Mouse (Mus musculus): Measurements from ENCODE around the gene Fancc. TPM values are rescaled to one million over a fixed set of nuclear protein-coding genes. Genes with fewer than 3 reads are reported as not detected.
A peak's percentile ranks its signal among the peaks of the same experiment; 100 is the strongest.

The Fancc gene
- polyA plus RNA-seq, 1 experiment from 2014 or later = 26.7 TPM

DNA sequence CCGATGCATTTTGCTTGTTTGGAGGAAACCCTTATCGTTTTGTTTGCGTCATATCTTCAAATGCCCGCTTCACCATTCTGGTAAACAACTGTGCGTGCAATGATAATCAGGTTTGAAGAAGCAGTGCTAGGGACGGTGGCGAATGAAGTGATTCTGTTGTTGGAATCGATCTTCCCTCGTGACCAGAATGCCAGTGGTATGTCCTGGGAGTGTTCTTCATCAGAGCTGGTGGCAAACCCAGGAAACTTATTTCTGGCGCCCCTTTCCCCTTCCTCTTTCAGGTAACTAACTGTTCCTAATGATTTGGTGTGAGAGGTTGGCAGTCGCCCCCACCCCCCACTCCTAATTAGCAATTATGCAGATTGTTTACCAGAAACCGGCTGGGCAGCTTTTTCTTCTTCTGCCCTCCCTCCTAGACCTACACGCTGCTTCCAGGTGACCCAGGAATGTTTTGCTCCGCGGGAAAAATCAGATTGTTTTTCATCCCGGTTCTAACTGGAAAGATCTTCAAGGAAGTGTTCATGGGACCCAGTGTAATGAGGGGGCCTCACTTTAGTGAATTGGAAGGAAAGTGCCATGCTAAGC is 225.0 kb downstream of the Fancc start:
- no peaks in the 10 kb centered on the region for H3K9me3 ChIP-seq (replicated peaks)
- DNase-seq (ENCODE audit: low spot score) = no peak
- peak overlapping the region; percentile 59 for H3K4me3 ChIP-seq
- peaks cover 30% of the 10 kb centered on the region for H3K4me1 ChIP-seq
- H3K36me3 ChIP-seq = no peaks in the 10 kb centered on the region
- H3K27me3 ChIP-seq (ENCODE audit: low read depth, poor library complexity, severe bottlenecking) = peaks cover 72% of the 10 kb centered on the region
- 4% methylated on average over 16 of the region's 16 CpGs for WGBS
- peak overlapping the region; percentile 78 for H3K27ac ChIP-seq (replicated peaks)

GRCm38 (mm10) chr13:63270191-63270590 is 226.9 kb downstream of the Fancc start:
- no peak for DNase-seq (ENCODE audit: low spot score)
- H3K4me1 ChIP-seq = peaks cover 29% of the 10 kb centered on the region
- 22% methylated on average over 5 of the region's 5 CpGs for WGBS
- peaks cover 55% of the 10 kb centered on the region for H3K27me3 ChIP-seq (ENCODE audit: low read depth, poor library complexity, severe bottlenecking)
- no peak overlapping the region for H3K4me3 ChIP-seq
- no peaks in the 10 kb centered on the region for H3K9me3 ChIP-seq (replicated peaks)
- no peak overlapping the region for H3K27ac ChIP-seq (replicated peaks)
- no peaks in the 10 kb centered on the region for H3K36me3 ChIP-seq

GRCm38 (mm10) chr13:63268776-63269175 is 228.3 kb downstream of the Fancc start:
- H3K4me1 ChIP-seq = peaks cover 26% of the 10 kb centered on the region

DNA sequence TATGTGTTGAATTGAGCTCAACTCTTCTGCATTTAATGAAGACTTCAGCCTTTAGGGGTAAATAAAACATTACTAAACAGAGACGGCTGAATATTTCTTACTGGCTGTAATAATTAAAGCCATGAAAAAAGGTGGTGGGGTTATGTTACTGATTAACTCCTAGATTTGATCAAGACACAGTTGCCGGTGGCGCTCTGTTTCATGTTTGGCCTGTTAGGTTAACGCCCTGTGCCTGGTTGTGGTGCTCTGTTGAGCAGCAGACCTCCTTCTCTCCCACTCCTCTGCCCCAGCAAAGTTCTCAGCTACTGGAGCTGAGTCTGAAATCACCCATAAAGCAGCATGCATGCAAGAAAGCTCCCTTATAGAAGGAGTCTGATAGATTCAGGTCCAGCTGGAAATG is 228.7 kb downstream of the Fancc start:
- H3K4me1 ChIP-seq = peaks cover 25% of the 10 kb centered on the region
- no peak overlapping the region for H3K4me3 ChIP-seq
- peaks cover 40% of the 10 kb centered on the region for H3K27me3 ChIP-seq (ENCODE audit: low read depth, poor library complexity, severe bottlenecking)
- H3K9me3 ChIP-seq (replicated peaks) = no peaks in the 10 kb centered on the region
- no peaks in the 10 kb centered on the region for H3K36me3 ChIP-seq
- H3K27ac ChIP-seq (replicated peaks) = no peak overlapping the region
- DNase-seq (ENCODE audit: low spot score) = no peak
- 81% methylated on average over 4 of the region's 4 CpGs for WGBS

More at GRCm38 (mm10) chr13:63268776-63269175, 228.3 kb downstream of the Fancc start:
- Histone ChIP-seq H3K36me3 (no peaks in the 10 kb centered on the region), H3K4me3 (no peak overlapping the region), H3K9me3 (replicated peaks) (no peaks in the 10 kb centered on the region), H3K27ac (replicated peaks) (no peak overlapping the region), H3K27me3 (ENCODE audit: low read depth, poor library complexity, severe bottlenecking) (peaks cover 41% of the 10 kb centered on the region)
- no peak for DNase-seq (ENCODE audit: low spot score)
- 82% methylated on average over 1 of the region's 1 CpGs for WGBS

GRCm38 (mm10) chr13:63262168-63262957 is 234.7 kb downstream of the Fancc start:
- peaks cover 46% of the 10 kb centered on the region for H3K4me1 ChIP-seq
- DNase-seq (ENCODE audit: low spot score) = no peak
- H3K27ac ChIP-seq (replicated peaks) = 0 out of 2 replicates have a peak overlapping the region, but pooled peaks have one; percentile 80
- no peaks in the 10 kb centered on the region for H3K9me3 ChIP-seq (replicated peaks)
- H3K4me3 ChIP-seq = no peak overlapping the region
- no peaks in the 10 kb centered on the region for H3K27me3 ChIP-seq (ENCODE audit: low read depth, poor library complexity, severe bottlenecking)
- 92% methylated on average over 1 of the region's 1 CpGs for WGBS
- peaks cover 7% of the 10 kb centered on the region; the same call in 1 of the 2 replicates for H3K36me3 ChIP-seq

GRCm38 (mm10) chr13:63261676-63262075 is 235.4 kb downstream of the Fancc start:
- DNase-seq (ENCODE audit: low spot score) = no peak
- Histone ChIP-seq H3K27me3 (ENCODE audit: low read depth, poor library complexity, severe bottlenecking) (no peaks in the 10 kb centered on the region), H3K4me3 (no peak overlapping the region), H3K36me3 (peaks cover 14% of the 10 kb centered on the region), H3K9me3 (replicated peaks) (no peaks in the 10 kb centered on the region; the same call in 1 of the 2 replicates), H3K27ac (replicated peaks) (peak overlapping the region; percentile 80), H3K4me1 (peaks cover 42% of the 10 kb centered on the region)
- 97% methylated on average over 3 of the region's 3 CpGs for WGBS

DNA sequence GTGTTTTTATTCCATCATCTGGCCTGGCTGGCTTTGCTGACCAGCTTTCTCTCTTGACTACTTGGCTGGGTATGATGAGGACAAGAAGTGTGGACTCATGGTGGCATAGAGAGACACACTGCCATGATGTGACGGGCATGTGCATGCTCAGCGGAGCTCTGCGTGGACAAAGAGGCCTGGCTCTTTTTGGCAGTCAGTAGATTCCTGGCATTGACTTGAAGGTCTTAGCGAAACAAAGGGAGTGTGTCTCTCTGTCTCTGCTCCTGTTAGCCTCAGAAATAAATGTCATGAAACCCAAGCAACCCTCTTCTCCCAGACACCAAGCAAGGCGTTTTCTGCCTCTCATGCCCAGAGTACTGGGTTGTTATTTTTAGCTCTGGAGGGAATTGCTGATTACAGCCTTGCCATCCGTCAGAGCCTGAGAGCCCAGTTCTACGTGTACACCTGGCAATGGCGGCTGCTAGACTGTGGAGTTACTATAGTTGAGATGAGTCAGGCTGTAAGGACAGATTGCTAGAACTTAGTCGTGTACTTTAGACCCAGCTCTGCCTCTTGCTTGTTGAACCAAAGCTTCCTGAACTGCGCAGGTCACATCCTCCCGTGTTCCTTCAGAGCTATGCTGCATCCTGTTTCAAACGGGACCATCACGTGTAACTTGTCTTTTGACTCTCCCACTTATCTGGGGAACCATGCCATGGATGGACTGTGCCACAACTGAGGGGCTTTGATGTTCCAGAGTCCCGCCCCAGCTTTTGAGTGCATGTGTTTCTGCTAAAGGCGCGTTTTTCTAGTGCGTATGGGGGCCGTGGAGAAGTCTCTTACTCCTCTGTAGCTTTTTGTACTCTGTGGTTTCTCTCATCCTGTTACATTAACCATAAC is 236.1 kb downstream of the Fancc start:
- Histone ChIP-seq H3K4me1 (peaks cover 42% of the 10 kb centered on the region), H3K36me3 (peaks cover 14% of the 10 kb centered on the region), H3K4me3 (no peak overlapping the region), H3K9me3 (replicated peaks) (no peaks in the 10 kb centered on the region; the same call in 1 of the 2 replicates), H3K27me3 (ENCODE audit: low read depth, poor library complexity, severe bottlenecking) (no peaks in the 10 kb centered on the region), H3K27ac (replicated peaks) (peak overlapping the region; percentile 80)
- DNase-seq (ENCODE audit: low spot score) = no peak
- 81% methylated on average over 18 of the region's 18 CpGs for WGBS

GRCm38 (mm10) chr13:63260133-63260532 is 236.9 kb downstream of the Fancc start:
- H3K27me3 ChIP-seq (ENCODE audit: low read depth, poor library complexity, severe bottlenecking) = no peaks in the 10 kb centered on the region
- H3K4me3 ChIP-seq = no peak overlapping the region
- H3K36me3 ChIP-seq = peaks cover 14% of the 10 kb centered on the region
- WGBS = 47% methylated on average over 4 of the region's 4 CpGs
- no peaks in the 10 kb centered on the region; the same call in 1 of the 2 replicates for H3K9me3 ChIP-seq (replicated peaks)
- peaks cover 42% of the 10 kb centered on the region for H3K4me1 ChIP-seq
- no peak for DNase-seq (ENCODE audit: low spot score)
- peak overlapping the region; percentile 80 for H3K27ac ChIP-seq (replicated peaks)

- H3K4me1 ChIP-seq = peaks cover 42% of the 10 kb centered on the region
- 91% methylated on average over 4 of the region's 4 CpGs for WGBS
- H3K27me3 ChIP-seq (ENCODE audit: low read depth, poor library complexity, severe bottlenecking) = no peaks in the 10 kb centered on the region
- no peak overlapping the region for H3K4me3 ChIP-seq
- no peak for DNase-seq (ENCODE audit: low spot score)
- peak overlapping the region; percentile 64; the same call in 1 of the 2 replicates for H3K27ac ChIP-seq (replicated peaks)
- H3K36me3 ChIP-seq = peaks cover 14% of the 10 kb centered on the region
- H3K9me3 ChIP-seq (replicated peaks) = no peaks in the 10 kb centered on the region; the same call in 1 of the 2 replicates
These were observed 238.4 kb downstream of the Fancc start for GRCm38 (mm10) chr13:63258671-63259070.

DNA sequence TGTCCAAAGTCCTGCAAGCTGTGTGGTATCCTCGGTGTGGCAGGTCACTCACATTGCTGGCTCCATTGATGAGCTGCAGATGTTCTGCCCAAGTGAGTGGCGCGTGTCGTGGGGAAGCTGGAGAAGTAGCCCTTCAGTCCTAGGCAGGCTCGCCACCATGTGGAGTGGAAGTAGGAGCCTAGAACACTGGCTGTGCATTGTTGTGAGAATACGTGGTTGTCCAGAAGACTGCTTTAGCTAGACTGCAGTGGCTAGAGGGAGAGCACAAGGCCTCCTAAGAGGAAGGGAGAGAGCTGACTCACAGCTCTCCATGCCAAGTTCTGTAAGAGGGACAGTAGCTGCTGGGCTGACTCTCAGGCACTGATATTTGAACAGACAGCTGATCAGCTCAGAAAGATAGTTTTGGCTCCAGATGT is 238.9 kb downstream of the Fancc start:
- peak overlapping the region; percentile 46; the same call in 1 of the 2 replicates for H3K27ac ChIP-seq (replicated peaks)
- DNase-seq (ENCODE audit: low spot score) = no peak
- H3K27me3 ChIP-seq (ENCODE audit: low read depth, poor library complexity, severe bottlenecking) = no peaks in the 10 kb centered on the region
- H3K4me1 ChIP-seq = peaks cover 42% of the 10 kb centered on the region
- peaks cover 14% of the 10 kb centered on the region for H3K36me3 ChIP-seq
- no peaks in the 10 kb centered on the region; the same call in 1 of the 2 replicates for H3K9me3 ChIP-seq (replicated peaks)
- 82% methylated on average over 6 of the region's 6 CpGs for WGBS
- no peak overlapping the region for H3K4me3 ChIP-seq

GRCm38 (mm10) chr13:63256807-63257206 is 240.3 kb downstream of the Fancc start:
- Histone ChIP-seq H3K9me3 (replicated peaks) (no peaks in the 10 kb centered on the region; the same call in 1 of the 2 replicates), H3K4me3 (no peak overlapping the region), H3K27ac (replicated peaks) (no peak overlapping the region), H3K4me1 (peaks cover 39% of the 10 kb centered on the region), H3K27me3 (ENCODE audit: low read depth, poor library complexity, severe bottlenecking) (no peaks in the 10 kb centered on the region), H3K36me3 (peaks cover 10% of the 10 kb centered on the region)
- DNase-seq (ENCODE audit: low spot score) = no peak
- WGBS = 83% methylated on average over 7 of the region's 7 CpGs

GRCm38 (mm10) chr13:63256146-63256545 is 240.9 kb downstream of the Fancc start:
- Histone ChIP-seq H3K4me1 (peaks cover 38% of the 10 kb centered on the region), H3K9me3 (replicated peaks) (no peaks in the 10 kb centered on the region; the same call in 1 of the 2 replicates), H3K36me3 (peaks cover 10% of the 10 kb centered on the region), H3K27me3 (ENCODE audit: low read depth, poor library complexity, severe bottlenecking) (no peaks in the 10 kb centered on the region), H3K27ac (replicated peaks) (no peak overlapping the region), H3K4me3 (no peak overlapping the region)
- no peak for DNase-seq (ENCODE audit: low spot score)
- 91% methylated on average over 6 of the region's 6 CpGs for WGBS

Measured in midbrain, embryonic 10.5 days (tissue).